Mouse (Mus musculus): Measurements from ENCODE around the gene Olfr1295.

GRCm38 (mm10) chr2:111540191-111540590 is 29.3 kb downstream of the Olfr1295 start, which contains the start of gene Olfr1294:
- TF ChIP-seq CTCF (IDR thresholded peaks at IDR 0.05; ENCODE audit: low read depth) (no peak), EP300 (optimal IDR thresholded peaks at IDR 0.05) (no peak)
